Mouse (Mus musculus) MEL (cell line): ENCODE data around the gene Scpep1. TPM values are rescaled to one million over a fixed set of nuclear protein-coding genes. Genes with fewer than 3 reads are reported as not detected.

ENCODE experiments used
- DNase-seq: peaks from one replicate; pipeline ENCODE4 v3.0.0; 2011; ENCODE audit warnings: low read depth, low spot score
- H3K27ac ChIP-seq: 2 replicates; pipeline ENCODE4 v1.5.1; 2012; ENCODE audit warnings: low read depth, mild to moderate bottlenecking, control low read depth, low read length, moderate library complexity; ENCODE audit not compliant: control insufficient read depth
- H3K27me3 ChIP-seq, 2 experiments: fragments of 150-350 bp in 1 of 2; sonication (generic) in 1 of 2; 2 replicates each; pipeline ENCODE4 v1.6.1; 2012; ENCODE audit warnings: low read length in 2 of 2, mild to moderate bottlenecking in 2 of 2, improper control_type of control experiment in 1 of 2, moderate library complexity in 1 of 2; ENCODE audit not compliant: insufficient read depth in 2 of 2, control insufficient read depth in 1 of 2
- H3K36me3 ChIP-seq, 2 experiments: 2 replicates each; pipeline ENCODE4 v1.6.1; 2012 to 2014; ENCODE audit warnings: low read length in 2 of 2, improper control_type of control experiment in 1 of 2, inconsistent platforms in 1 of 2, mild to moderate bottlenecking in 1 of 2; ENCODE audit not compliant: insufficient read depth in 2 of 2, control insufficient read depth in 1 of 2
- H3K4me1 ChIP-seq, 2 experiments: fragments of 150-350 bp in 1 of 2; sonication (generic) in 1 of 2; 2 replicates each; pipeline ENCODE4 v1.6.1; 2012; ENCODE audit warnings: low read length in 2 of 2, improper control_type of control experiment in 1 of 2, mild to moderate bottlenecking in 1 of 2; ENCODE audit not compliant: insufficient read depth in 2 of 2, control insufficient read depth in 1 of 2
- H3K4me3 ChIP-seq, 2 experiments: fragments of 150-350 bp in 1 of 2; sonication (generic) in 1 of 2; 2 replicates each; pipeline ENCODE4 v1.5.1; 2012; ENCODE audit warnings: low read depth in 2 of 2, low read length in 2 of 2, mild to moderate bottlenecking in 2 of 2, moderate library complexity in 2 of 2, control low read depth in 1 of 2, improper control_type of control experiment in 1 of 2; ENCODE audit not compliant: control insufficient read depth in 1 of 2, insufficient read depth in 1 of 2
- H3K79me2 ChIP-seq: 2 replicates; pipeline ENCODE4 v1.6.1; 2012; ENCODE audit warnings: mild to moderate bottlenecking, low read length, moderate library complexity; ENCODE audit not compliant: control insufficient read depth, poor library complexity, insufficient read depth
- H3K9ac ChIP-seq: 2 replicates; pipeline ENCODE4 v1.6.1; 2012; ENCODE audit warnings: low read depth, mild to moderate bottlenecking, control low read depth, low read length, moderate library complexity; ENCODE audit not compliant: control insufficient read depth, poor library complexity, severe bottlenecking
- H3K9me3 ChIP-seq: fragments of 150-350 bp; sonication (generic); replicated peaks from 2 replicates; pipeline ENCODE4 v1.6.1; 2012; ENCODE audit warnings: mild to moderate bottlenecking, low read length, improper control_type of control experiment, moderate library complexity; ENCODE audit not compliant: insufficient read depth
- BHLHE40 ChIP-seq: IDR thresholded peaks from 2 replicates; pipeline ENCODE4 v1.6.1; 2012; ENCODE audit warnings: low read depth, mild to moderate bottlenecking, inconsistent platforms, low read length, improper control_type of control experiment, borderline replicate concordance
- CHD1 ChIP-seq: IDR thresholded peaks from 2 replicates; pipeline ENCODE4 v1.6.1; 2012; ENCODE audit warnings: low read depth, mild to moderate bottlenecking, inconsistent platforms, low read length, improper control_type of control experiment
- CHD2 ChIP-seq: IDR thresholded peaks from 2 replicates; pipeline ENCODE4 v1.6.1; 2011; ENCODE audit warnings: low read length, improper control_type of control experiment
- E2F4 ChIP-seq: IDR thresholded peaks from 2 replicates; pipeline ENCODE4 v1.6.1; 2011; ENCODE audit warnings: low read depth, low read length, improper control_type of control experiment, borderline replicate concordance
- HCFC1 ChIP-seq: IDR thresholded peaks from 2 replicates; pipeline ENCODE4 v1.6.1; 2012; ENCODE audit warnings: low read depth, mild to moderate bottlenecking, inconsistent platforms, low read length, improper control_type of control experiment, moderate library complexity
- JUND ChIP-seq: IDR thresholded peaks from 2 replicates; pipeline ENCODE4 v1.6.1; 2011; ENCODE audit warnings: low read depth, mild to moderate bottlenecking, improper control_type of control experiment, low read length
- MAFK ChIP-seq: IDR thresholded peaks from 2 replicates; pipeline ENCODE4 v1.6.1; 2011; ENCODE audit warnings: low read depth, mild to moderate bottlenecking, low read length, improper control_type of control experiment, borderline replicate concordance
- MAX ChIP-seq: IDR thresholded peaks from 2 replicates; pipeline ENCODE4 v1.6.1; 2011; ENCODE audit warnings: low read length, improper control_type of control experiment
- MAZ ChIP-seq: IDR thresholded peaks from 2 replicates; pipeline ENCODE4 v1.6.1; 2012; ENCODE audit warnings: low read depth, mild to moderate bottlenecking, inconsistent platforms, low read length, improper control_type of control experiment
- MEF2A ChIP-seq: IDR thresholded peaks from 2 replicates; pipeline ENCODE4 v1.6.1; 2014; ENCODE audit warnings: low read depth, mild to moderate bottlenecking, inconsistent platforms, low read length, improper control_type of control experiment; ENCODE audit not compliant: poor library complexity, insufficient replicate concordance, severe bottlenecking; ENCODE audit errors: extremely low read depth
- MXI1 ChIP-seq: IDR thresholded peaks from 2 replicates; pipeline ENCODE4 v1.6.1; 2011; ENCODE audit warnings: mild to moderate bottlenecking, low read depth, low read length, improper control_type of control experiment
- MYB ChIP-seq: IDR thresholded peaks from 2 replicates; pipeline ENCODE4 v1.6.1; 2011; ENCODE audit warnings: mild to moderate bottlenecking, low read depth, low read length, improper control_type of control experiment
- MYC ChIP-seq: IDR thresholded peaks from 2 replicates; pipeline ENCODE4 v1.6.1; 2011; ENCODE audit warnings: low read depth, mild to moderate bottlenecking, low read length, improper control_type of control experiment, moderate library complexity
- NRF1 ChIP-seq: IDR thresholded peaks from 2 replicates; pipeline ENCODE4 v1.6.1; 2014; ENCODE audit warnings: low read depth, mild to moderate bottlenecking, inconsistent platforms, low read length, improper control_type of control experiment, moderate library complexity; ENCODE audit not compliant: poor library complexity, insufficient read depth, severe bottlenecking
- POLR2A ChIP-seq, 2 experiments: IDR thresholded peaks; 2 replicates each; pipeline ENCODE4 v1.6.1; 2011 to 2012; ENCODE audit warnings: low read length in 2 of 2, mild to moderate bottlenecking in 2 of 2, control low read depth in 1 of 2, improper control_type of control experiment in 1 of 2, low read depth in 1 of 2, moderate library complexity in 1 of 2; ENCODE audit not compliant: control insufficient read depth in 1 of 2, insufficient read depth in 1 of 2, poor library complexity in 1 of 2
- SIN3A ChIP-seq: IDR thresholded peaks from 2 replicates; pipeline ENCODE4 v1.6.1; 2012; ENCODE audit warnings: low read length, improper control_type of control experiment, inconsistent platforms
- SMC3 ChIP-seq: IDR thresholded peaks from 2 replicates; pipeline ENCODE4 v1.6.1; 2011; ENCODE audit warnings: low read depth, low read length, improper control_type of control experiment
- TAL1 ChIP-seq: IDR thresholded peaks from 2 replicates; pipeline ENCODE4 v1.6.1; 2012; ENCODE audit warnings: mild to moderate bottlenecking, inconsistent platforms, low read length, moderate library complexity, mixed read lengths
- TBP ChIP-seq: IDR thresholded peaks from 2 replicates; pipeline ENCODE4 v1.8.0; 2011; ENCODE audit warnings: low read depth, low read length, improper control_type of control experiment
- UBTF ChIP-seq: IDR thresholded peaks from 2 replicates; pipeline ENCODE4 v1.6.1; 2012; ENCODE audit warnings: low read depth, mild to moderate bottlenecking, inconsistent platforms, low read length, improper control_type of control experiment, moderate library complexity, borderline replicate concordance; ENCODE audit not compliant: insufficient read depth
- ZC3H11A ChIP-seq: IDR thresholded peaks from 2 replicates; pipeline ENCODE4 v1.6.1; 2012; ENCODE audit warnings: low read depth, mild to moderate bottlenecking, inconsistent platforms, low read length, improper control_type of control experiment
- ZMIZ1 ChIP-seq: IDR thresholded peaks from 2 replicates; pipeline ENCODE4 v1.6.1; 2012; ENCODE audit warnings: low read depth, mild to moderate bottlenecking, inconsistent platforms, low read length, improper control_type of control experiment, moderate library complexity
- ZNF384 ChIP-seq: IDR thresholded peaks from 2 replicates; pipeline ENCODE4 v1.6.1; 2012; ENCODE audit warnings: low read depth, mild to moderate bottlenecking, inconsistent platforms, low read length, improper control_type of control experiment
- polyA plus RNA-seq, 2 experiments: library from polyadenylated mRNA; stranded (reverse) in 1 of 2; unstranded in 1 of 2; fragments of >175 nt in 1 of 2; fragments of >200 nt in 1 of 2; gene quantifications; 2 replicates each; pipeline versions ENCODE4 v1.2.1 to v1.2.4; 2012; ENCODE audit warnings: low replicate concordance in 2 of 2, low read depth in 1 of 2; ENCODE audit not compliant: insufficient read length in 2 of 2, insufficient read depth in 1 of 2, missing spikeins in 1 of 2
- total RNA-seq: library from RNA; depleted of rRNA; stranded (reverse); fragments of 300-350 nt; gene quantifications from 2 replicates; pipeline ENCODE4 v1.2.3, GENCODE M21; 2012

Gene Scpep1
- total and polyA plus RNA-seq, 3 experiments = 7.9 to 15.6 TPM; not detected in 1

GRCm38 (mm10) chr11:89000527-89000819 is 45.2 kb upstream of the Scpep1 start:
- peak; percentile 60 for DNase-seq
- TF ChIP-seq TAL1 = no peak
- TF ChIP-seq UBTF = no peak
- no peak for TF ChIP-seq MEF2A
- no peak for TF ChIP-seq TBP
- no peak for TF ChIP-seq CHD2
- TF ChIP-seq HCFC1 = 0 out of 2 replicates have a peak, but pooled peaks have one; percentile 33
- Histone ChIP-seq H3K4me1 (peaks cover 16 to 38% of the 10 kb centered on the region in 2 experiments), H3K79me2 (peaks cover 48% of the 10 kb centered on the region), H3K27me3 (no peaks in the 10 kb centered on the region), H3K9ac (peak overlapping the region; percentile 97), H3K27ac (no peak overlapping the region), H3K36me3 (peaks cover 3 to 28% of the 10 kb centered on the region in 2 experiments), H3K4me3 (peak overlapping the region; percentile 91 to 99), H3K9me3 (no peaks in the 10 kb centered on the region)

- peak overlapping the region; percentile 97 for H3K9ac ChIP-seq
- H3K36me3 ChIP-seq = peaks cover 0 to 28% of the 10 kb centered on the region in 2 experiments
- H3K4me1 ChIP-seq = peaks cover 16 to 38% of the 10 kb centered on the region in 2 experiments
- TF ChIP-seq BHLHE40 (no peak), E2F4 (no peak), MAX (no peak; the same call in none of the 2 replicates), SIN3A (peak; percentile 11), POLR2A (IDR thresholded peaks at IDR 0.05; ENCODE audit: control insufficient read depth in 1 of 2, insufficient read depth in 1 of 2, low read depth in 1 of 2, low read length in 2 of 2, poor library complexity in 1 of 2) (0 out of 4 replicates have a peak, but pooled peaks of 1 of the 2 experiments have one; percentile 12), HCFC1 (no peak), NRF1 (no peak), CHD1 (0 out of 2 replicates have a peak, but pooled peaks have one; percentile 38), ZMIZ1 (no peak), ZNF384 (no peak), JUND (no peak), CHD2 (no peak), MXI1 (peak; percentile 64), SMC3 (no peak), ZC3H11A (no peak), MYC (0 out of 2 replicates have a peak, but pooled peaks have one; percentile 48), MAFK (no peak), MYB (no peak), MAZ (no peak)
- no peaks in the 10 kb centered on the region for H3K27me3 ChIP-seq
- no peaks in the 10 kb centered on the region for H3K9me3 ChIP-seq
- peaks cover 48% of the 10 kb centered on the region for H3K79me2 ChIP-seq
- H3K4me3 ChIP-seq = peak overlapping the region; percentile 91 to 99
- DNase-seq = peak; percentile 64
- peak overlapping the region; percentile 61 for H3K27ac ChIP-seq
These were observed 44.7 kb upstream of the Scpep1 start for GRCm38 (mm10) chr11:88999723-89000526.
